Mouse (Mus musculus) G1E (cell line): ENCODE data around the gene Gm29609. TPM values are rescaled to one million over a fixed set of nuclear protein-coding genes. Genes with fewer than 3 reads are reported as not detected.

Source experiments
- ATAC-seq: 2 replicates; pipeline ENCODE4 v1.8.0; 2016; ENCODE audit warnings: mild to moderate bottlenecking; ENCODE audit not compliant: insufficient number of reproducible peaks, poor library complexity, low FRiP score, severe bottlenecking; ENCODE audit errors: extremely low read depth
- DNase-seq: peaks from one replicate; pipeline ENCODE4 v3.0.0; 2012; ENCODE audit warnings: low spot score
- H3K27me3 ChIP-seq: 2 replicates; pipeline ENCODE4 v1.6.1; 2012; ENCODE audit warnings: mild to moderate bottlenecking, low read length, inconsistent platforms; ENCODE audit not compliant: insufficient read depth
- H3K36me3 ChIP-seq: replicated peaks from 2 replicates; pipeline ENCODE3; 2012; ENCODE audit warnings: mild to moderate bottlenecking, inconsistent platforms
- H3K4me1 ChIP-seq: 2 replicates; pipeline ENCODE4 v1.6.1; 2012; ENCODE audit warnings: low read depth, low read length, inconsistent platforms, mixed read lengths; ENCODE audit not compliant: insufficient read depth
- H3K4me3 ChIP-seq: 2 replicates; pipeline ENCODE4 v1.5.1; 2012; ENCODE audit warnings: low read depth, mild to moderate bottlenecking, inconsistent platforms, low read length, moderate library complexity, mixed read lengths
- H3K9me3 ChIP-seq: replicated peaks from 2 replicates; pipeline ENCODE4 v1.6.1; 2012; ENCODE audit warnings: inconsistent platforms
- CTCF ChIP-seq: IDR thresholded peaks from 2 replicates; pipeline ENCODE4 v1.5.1; 2012; ENCODE audit warnings: low read depth, low read length, inconsistent platforms, mixed read lengths
- GATA1 ChIP-seq: IDR thresholded peaks from 2 replicates; pipeline ENCODE4 v1.6.1; 2012; ENCODE audit warnings: borderline replicate concordance, low read length, inconsistent platforms, mixed read lengths
- GATA2 ChIP-seq: IDR thresholded peaks from 2 replicates; pipeline ENCODE4 v1.6.1; 2012; ENCODE audit warnings: low read depth, low read length, inconsistent platforms, borderline replicate concordance
- POLR2AphosphoS5 ChIP-seq: IDR thresholded peaks from 2 replicates; pipeline ENCODE4 v1.6.1; 2012; ENCODE audit warnings: low read depth, low read length, inconsistent platforms; ENCODE audit not compliant: insufficient replicate concordance
- TAL1 ChIP-seq: conservative IDR thresholded peaks from 2 replicates; pipeline ENCODE4 v1.6.1; 2012; ENCODE audit warnings: low read depth, low read length, inconsistent platforms, mixed read lengths
- polyA plus RNA-seq: library from polyadenylated mRNA; stranded (reverse); fragments of >175 nt; gene quantifications from 2 replicates; pipeline ENCODE4 v1.2.3, GENCODE M21; 2012
- total RNA-seq, 2 experiments: library from RNA; stranded (forward) in 1 of 2; stranded (reverse) in 1 of 2; fragments of 200-1000 nt in 1 of 2; fragments of >200 nt in 1 of 2; fragmentation: Nextera tagmentation in 1 of 2; gene quantifications; 2 replicates each; pipeline ENCODE4 v1.2.3; 2014 to 2017

The Gm29609 gene
- total and polyA plus RNA-seq, 3 experiments: 2.8 to 7.2 (median 7.1) TPM

DNA sequence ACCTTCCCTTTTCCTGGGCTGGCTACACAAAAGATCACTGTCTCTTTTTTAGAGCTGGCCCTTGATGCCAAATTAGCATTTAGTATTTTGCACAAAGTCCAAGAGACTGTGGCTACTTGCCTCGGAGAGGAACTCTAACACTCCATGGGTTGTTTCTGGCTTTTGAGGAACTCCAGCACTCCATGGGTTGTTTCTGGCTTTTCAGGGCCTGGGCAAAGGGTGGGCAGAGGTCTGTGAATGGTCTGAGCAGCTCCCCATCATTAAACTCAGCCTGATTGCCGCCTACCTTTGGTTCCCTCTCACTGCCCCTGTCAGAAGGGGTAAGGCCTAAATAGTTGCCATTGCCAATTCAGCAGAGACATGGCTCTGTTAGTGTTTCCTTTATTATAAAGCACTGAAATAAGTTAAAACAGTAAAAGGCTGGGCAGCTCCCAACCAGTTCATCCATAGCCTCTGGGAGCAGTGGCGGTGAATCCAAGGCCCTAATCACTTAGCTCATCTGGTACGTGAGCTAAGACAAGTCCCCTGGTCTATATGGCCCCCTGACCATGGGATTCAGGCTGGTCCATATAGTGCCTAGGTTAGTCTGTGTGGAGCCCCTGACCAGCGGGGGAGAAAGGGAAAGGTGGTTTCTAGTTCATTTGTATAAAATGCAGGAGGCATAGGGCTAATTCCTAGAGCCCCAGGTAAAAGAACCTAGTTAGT, 19.1 kb upstream of the Gm29609 start:
- H3K4me1 ChIP-seq: peaks cover 84% of the 10 kb centered on the region
- peaks cover 89% of the 10 kb centered on the region for H3K36me3 ChIP-seq
- H3K27me3 ChIP-seq: no peaks in the 10 kb centered on the region
- H3K4me3 ChIP-seq: no peak overlapping the region; the same call in 1 of the 2 replicates
- ATAC-seq: no peak
- no peak for DNase-seq
- no peaks in the 10 kb centered on the region for H3K9me3 ChIP-seq
- TF ChIP-seq GATA1 (no peak), POLR2AphosphoS5 (no peak), CTCF (no peak), GATA2 (no peak), TAL1 (no peak)

- no peak for TF ChIP-seq GATA2
- TF ChIP-seq CTCF: no peak
- TF ChIP-seq GATA1: no peak
- TF ChIP-seq TAL1: no peak
- TF ChIP-seq POLR2AphosphoS5: no peak
- Histone ChIP-seq H3K4me3 (no peak overlapping the region; the same call in 1 of the 2 replicates), H3K27me3 (no peaks in the 10 kb centered on the region), H3K4me1 (peaks cover 83% of the 10 kb centered on the region), H3K9me3 (no peaks in the 10 kb centered on the region), H3K36me3 (peaks cover 83% of the 10 kb centered on the region)
- DNase-seq (no peak), ATAC-seq (no peak)
Observed at GRCm38 (mm10) chr5:31198170-31198569, 18.5 kb upstream of the Gm29609 start.

DNA sequence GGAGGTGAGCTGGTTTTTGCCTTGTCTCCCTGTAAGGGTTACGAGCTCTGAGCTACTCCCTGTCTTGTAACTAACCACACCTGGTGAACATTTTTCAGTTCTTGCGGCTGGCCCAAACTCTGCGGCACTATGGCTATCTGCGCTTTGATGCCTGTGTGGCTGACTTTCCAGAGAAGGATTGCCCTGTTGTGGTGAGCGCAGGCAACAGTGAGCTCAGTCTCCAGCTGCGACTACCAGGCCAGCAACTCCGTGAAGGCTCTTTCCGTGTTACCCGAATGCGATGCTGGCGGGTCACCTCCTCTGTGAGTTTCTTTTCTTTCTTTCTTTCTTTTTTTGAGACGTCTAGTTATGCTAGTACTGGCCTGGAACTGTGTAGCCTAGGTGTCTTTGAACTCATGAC, 17.4 kb upstream of the Gm29609 start:
- no peaks in the 10 kb centered on the region for H3K9me3 ChIP-seq
- H3K36me3 ChIP-seq: peaks cover 73% of the 10 kb centered on the region
- TF ChIP-seq GATA2 (no peak), CTCF (no peak), TAL1 (no peak), GATA1 (no peak), POLR2AphosphoS5 (no peak)
- no peaks in the 10 kb centered on the region for H3K27me3 ChIP-seq
- ATAC-seq (no peak), DNase-seq (no peak)
- no peak overlapping the region for H3K4me3 ChIP-seq
- H3K4me1 ChIP-seq: peaks cover 74% of the 10 kb centered on the region

GRCm38 (mm10) chr5:31196207-31196606, 16.5 kb upstream of the Gm29609 start:
- TF ChIP-seq POLR2AphosphoS5: no peak
- TF ChIP-seq GATA2: no peak
- TF ChIP-seq CTCF: no peak
- no peak for TF ChIP-seq TAL1
- TF ChIP-seq GATA1: no peak
- no peak for ATAC-seq
- H3K9me3 ChIP-seq: no peaks in the 10 kb centered on the region
- H3K4me3 ChIP-seq: no peak overlapping the region
- H3K4me1 ChIP-seq: peaks cover 76% of the 10 kb centered on the region
- peaks cover 73% of the 10 kb centered on the region for H3K36me3 ChIP-seq
- no peak for DNase-seq
- no peaks in the 10 kb centered on the region for H3K27me3 ChIP-seq

- DNase-seq (no peak), ATAC-seq (no peak)
- H3K4me1 ChIP-seq: peaks cover 79% of the 10 kb centered on the region
- no peaks in the 10 kb centered on the region for H3K9me3 ChIP-seq
- H3K4me3 ChIP-seq: no peak overlapping the region
- H3K27me3 ChIP-seq: no peaks in the 10 kb centered on the region
- TF ChIP-seq GATA1 (no peak), TAL1 (no peak), GATA2 (no peak), POLR2AphosphoS5 (no peak; the same call in 1 of the 2 replicates), CTCF (no peak)
- peaks cover 76% of the 10 kb centered on the region for H3K36me3 ChIP-seq
Observed at GRCm38 (mm10) chr5:31195671-31196070, 16.0 kb upstream of the Gm29609 start.

GRCm38 (mm10) chr5:31194486-31195485, 15.1 kb upstream of the Gm29609 start:
- Histone ChIP-seq H3K4me3 (no peak overlapping the region; the same call in 1 of the 2 replicates), H3K4me1 (peaks cover 71% of the 10 kb centered on the region)

More at GRCm38 (mm10) chr5:31194486-31195485, 15.1 kb upstream of the Gm29609 start:
- peaks cover 76% of the 10 kb centered on the region for H3K36me3 ChIP-seq
- H3K9me3 ChIP-seq: no peaks in the 10 kb centered on the region
- DNase-seq (no peak), ATAC-seq (no peak)
- H3K27me3 ChIP-seq: no peaks in the 10 kb centered on the region
- TF ChIP-seq POLR2AphosphoS5: no peak
- no peak for TF ChIP-seq CTCF
